Mouse (Mus musculus): ENCODE data around the gene B4galt3. TPM values are rescaled to one million over a fixed set of nuclear protein-coding genes. Genes with fewer than 3 reads are reported as not detected.
"Not testable (repeated sequence)": the region's sequence is repeated elsewhere in the genome, so short reads cannot be mapped to it uniquely, and the experiment has no call there.

B4galt3 gene
- polyA plus RNA-seq, 1 experiment from 2014 or later = 63.5 TPM

- Histone ChIP-seq H3K27ac (replicated peaks) (no peak overlapping the region), H3K4me3 (no peak overlapping the region), H3K27me3 (ENCODE audit: low read depth, poor library complexity, severe bottlenecking) (no peaks in the 10 kb centered on the region), H3K4me1 (peaks cover 29% of the 10 kb centered on the region), H3K36me3 (peaks cover 41% of the 10 kb centered on the region), H3K9me3 (replicated peaks) (no peaks in the 10 kb centered on the region)
- 87% methylated on average over 5 of the region's 5 CpGs for WGBS
- DNase-seq (ENCODE audit: low spot score) = no peak
Measured at GRCm38 (mm10) chr1:171232348-171232747, 37.8 kb upstream of the B4galt3 start.

DNA sequence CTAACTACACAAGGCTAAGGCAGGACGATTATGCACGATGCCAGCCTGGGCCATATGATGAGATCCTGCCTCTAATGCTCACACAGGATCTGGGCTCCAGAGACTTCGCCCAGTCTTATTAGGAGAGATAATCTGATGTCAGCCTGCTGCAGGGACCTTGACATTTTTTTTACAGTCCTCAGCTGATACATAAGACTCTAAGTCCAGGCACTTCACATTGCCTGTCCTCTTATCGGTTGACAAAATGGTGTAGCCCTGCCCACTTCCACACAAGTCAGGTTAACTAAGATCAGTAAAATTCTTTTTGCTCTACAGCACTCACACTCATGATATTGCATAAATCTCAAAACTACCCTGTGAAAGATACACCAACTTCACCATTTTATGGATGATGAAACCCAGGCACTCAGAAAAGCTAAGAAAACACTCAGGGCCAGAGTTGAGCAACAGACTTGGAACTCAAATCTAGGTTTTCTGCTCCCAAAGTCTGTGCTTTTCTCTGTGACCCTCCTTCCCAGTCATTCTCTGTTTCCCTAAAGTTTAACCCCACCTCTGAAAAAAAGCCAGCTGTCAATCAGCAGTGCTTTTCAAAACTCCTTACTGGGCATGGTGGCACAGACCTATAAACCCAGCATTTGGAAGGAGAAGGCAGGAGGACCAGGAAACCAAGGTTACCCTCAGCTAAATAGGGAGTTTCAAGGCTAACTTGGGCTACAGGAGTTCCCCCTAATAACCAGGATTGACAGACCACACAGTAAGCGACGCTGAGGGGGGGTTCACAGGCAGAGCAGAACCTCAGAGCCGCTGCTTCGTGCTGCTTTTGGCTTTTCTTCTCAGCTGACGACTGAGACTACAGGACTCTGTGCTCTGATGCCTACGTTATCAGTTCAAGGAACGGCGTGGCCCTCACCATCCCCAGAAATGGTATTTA lies 37.1 kb upstream of the B4galt3 start:
- Histone ChIP-seq H3K4me3 (no peak overlapping the region), H3K27me3 (ENCODE audit: low read depth, poor library complexity, severe bottlenecking) (no peaks in the 10 kb centered on the region), H3K27ac (replicated peaks) (no peak overlapping the region), H3K36me3 (peaks cover 48% of the 10 kb centered on the region), H3K9me3 (replicated peaks) (no peaks in the 10 kb centered on the region), H3K4me1 (peaks cover 33% of the 10 kb centered on the region)
- DNase-seq (ENCODE audit: low spot score) = no peak
- 83% methylated on average over 12 of the region's 12 CpGs for WGBS

DNA sequence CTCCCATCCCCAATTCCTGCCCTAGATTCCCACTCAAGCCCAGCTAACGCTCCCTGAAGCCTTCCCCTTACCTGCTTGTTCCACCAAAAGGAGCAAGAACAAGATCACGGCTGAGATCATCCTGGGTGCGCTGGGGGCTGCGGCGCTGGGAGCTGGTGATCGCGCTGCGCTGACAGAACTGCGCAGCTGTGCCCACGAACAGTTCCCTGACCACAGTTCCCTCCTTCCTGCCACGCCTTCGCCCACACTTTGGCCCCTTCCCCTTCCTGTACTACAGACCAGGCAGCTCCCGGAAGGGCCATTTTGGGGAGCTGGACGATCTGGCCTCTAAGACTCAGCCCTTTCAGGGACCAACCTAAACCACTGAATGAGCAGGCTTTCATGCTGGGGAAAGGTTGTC lies 36.0 kb upstream of the B4galt3 start, which contains the start of gene Fcer1g:
Gene Fcer1g (minus strand): TSS at position 240 of the 400 bp plus-strand sequence.
- WGBS = 94% methylated on average over 14 of the region's 14 CpGs
- H3K9me3 ChIP-seq (replicated peaks) = no peaks in the 10 kb centered on the region
- peaks cover 59% of the 10 kb centered on the region for H3K36me3 ChIP-seq

DNA sequence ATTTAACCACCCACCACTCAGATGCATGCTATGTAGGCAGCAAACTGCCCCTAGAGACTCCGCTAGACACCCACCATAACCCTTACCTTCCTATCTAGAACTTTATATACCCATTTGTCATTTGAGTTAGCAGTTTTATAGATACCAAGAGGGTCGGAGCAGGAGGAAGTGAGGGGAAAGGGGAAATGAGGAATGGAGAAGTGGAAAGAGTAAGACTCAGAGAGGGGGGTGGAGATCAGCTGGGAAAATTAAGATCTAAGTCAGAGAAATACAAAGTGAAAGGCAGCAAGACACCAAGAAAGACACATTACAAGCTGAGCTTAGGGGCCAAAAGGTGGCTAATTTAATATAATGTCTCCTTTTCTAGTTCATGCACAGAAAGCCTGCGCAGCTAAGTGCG lies 35.6 kb upstream of the B4galt3 start:
- H3K4me1 ChIP-seq = peaks cover 23% of the 10 kb centered on the region
- H3K27ac ChIP-seq (replicated peaks) = no peak overlapping the region
- 94% methylated on average over 4 of the region's 4 CpGs for WGBS
- no peaks in the 10 kb centered on the region for H3K27me3 ChIP-seq (ENCODE audit: low read depth, poor library complexity, severe bottlenecking)
- no peak for DNase-seq (ENCODE audit: low spot score)
- no peak overlapping the region for H3K4me3 ChIP-seq
- H3K36me3 ChIP-seq = peaks cover 63% of the 10 kb centered on the region
- no peaks in the 10 kb centered on the region for H3K9me3 ChIP-seq (replicated peaks)

More for the DNA sequence above, 36.0 kb upstream of the B4galt3 start, which contains the start of gene Fcer1g:
- Histone ChIP-seq H3K4me3 (no peak within 1 kb of the TSS), H3K27me3 (ENCODE audit: low read depth, poor library complexity, severe bottlenecking) (no peaks in the 10 kb centered on the region), H3K27ac (replicated peaks) (no peak within 1 kb of the TSS), H3K4me1 (peaks cover 27% of the 10 kb centered on the region)
- no peak for DNase-seq (ENCODE audit: low spot score)

- no peaks in the 10 kb centered on the region for H3K27me3 ChIP-seq (ENCODE audit: low read depth, poor library complexity, severe bottlenecking)
- peaks cover 76% of the 10 kb centered on the region for H3K36me3 ChIP-seq
- WGBS = 91% methylated on average over 4 of the region's 4 CpGs
- H3K4me3 ChIP-seq = no peak overlapping the region
- H3K27ac ChIP-seq (replicated peaks) = no peak overlapping the region
- DNase-seq (ENCODE audit: low spot score) = no peak
- peaks cover 10% of the 10 kb centered on the region for H3K4me1 ChIP-seq
- H3K9me3 ChIP-seq (replicated peaks) = no peaks in the 10 kb centered on the region
Measured at GRCm38 (mm10) chr1:171235791-171236190, 34.3 kb upstream of the B4galt3 start.

DNA sequence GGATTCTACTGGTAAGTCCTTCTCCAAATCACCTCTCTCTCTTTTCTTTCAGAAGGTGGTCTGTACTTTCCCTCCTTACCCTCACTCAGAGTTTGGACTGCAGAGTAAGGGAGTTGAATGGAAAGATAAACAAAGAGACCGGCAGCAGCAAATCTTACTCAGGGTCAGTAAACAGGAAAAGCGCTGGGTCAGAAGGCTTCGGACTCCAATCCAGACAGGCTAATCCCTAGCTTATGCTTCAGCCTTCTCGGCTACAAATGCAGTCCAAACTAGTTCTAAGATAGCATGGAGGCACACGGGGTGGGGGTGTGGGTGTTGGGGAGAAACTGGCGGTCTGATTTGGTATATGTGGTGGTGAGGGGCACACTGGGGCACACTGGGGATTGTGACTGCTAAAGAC lies 32.7 kb upstream of the B4galt3 start:
- H3K27ac ChIP-seq (replicated peaks) = no peak overlapping the region
- no peaks in the 10 kb centered on the region for H3K27me3 ChIP-seq (ENCODE audit: low read depth, poor library complexity, severe bottlenecking)
- 75% methylated on average over 6 of the region's 6 CpGs for WGBS
- peaks cover 5% of the 10 kb centered on the region; the same call in 1 of the 2 replicates for H3K4me1 ChIP-seq
- H3K9me3 ChIP-seq (replicated peaks) = no peaks in the 10 kb centered on the region
- DNase-seq (ENCODE audit: low spot score) = no peak
- peaks cover 92% of the 10 kb centered on the region for H3K36me3 ChIP-seq
- H3K4me3 ChIP-seq = no peak overlapping the region

DNA sequence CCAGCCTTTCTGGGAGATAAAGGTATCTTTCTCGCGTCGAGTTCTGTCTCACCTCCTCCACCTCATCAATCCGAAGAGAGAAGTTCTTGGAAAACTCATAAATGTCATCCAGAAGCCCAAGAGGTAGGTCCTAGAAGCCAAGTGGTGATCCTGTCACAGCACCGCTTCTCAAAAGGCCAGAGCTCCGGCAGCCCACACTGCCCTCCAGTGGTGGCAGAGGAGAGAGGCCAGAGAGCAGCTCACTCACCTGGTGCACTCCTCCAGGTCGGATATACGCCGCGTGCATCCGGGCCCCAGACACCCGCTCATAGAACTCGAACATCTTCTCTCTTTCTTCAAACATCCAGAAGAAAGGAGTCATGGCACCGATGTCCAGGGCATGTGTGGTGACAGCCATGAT lies 31.7 kb upstream of the B4galt3 start:
- H3K27ac ChIP-seq (replicated peaks) = no peak overlapping the region
- peaks cover 5% of the 10 kb centered on the region; the same call in 1 of the 2 replicates for H3K4me1 ChIP-seq
- no peak overlapping the region for H3K4me3 ChIP-seq
- H3K9me3 ChIP-seq (replicated peaks) = no peaks in the 10 kb centered on the region
- no peaks in the 10 kb centered on the region for H3K27me3 ChIP-seq (ENCODE audit: low read depth, poor library complexity, severe bottlenecking)
- 71% methylated on average over 14 of the region's 14 CpGs for WGBS
- peaks cover 100% of the 10 kb centered on the region for H3K36me3 ChIP-seq
- peak; percentile 57 for DNase-seq (ENCODE audit: low spot score)

- Histone ChIP-seq H3K27ac (replicated peaks) (no peak overlapping the region), H3K9me3 (replicated peaks) (no peaks in the 10 kb centered on the region), H3K4me1 (peaks cover 5% of the 10 kb centered on the region; the same call in 1 of the 2 replicates), H3K4me3 (no peak overlapping the region), H3K36me3 (peaks cover 97% of the 10 kb centered on the region), H3K27me3 (ENCODE audit: low read depth, poor library complexity, severe bottlenecking) (no peaks in the 10 kb centered on the region)
- WGBS = 84% methylated on average over 15 of the region's 15 CpGs
- DNase-seq (ENCODE audit: low spot score) = no peak
Measured at GRCm38 (mm10) chr1:171239992-171240744, 30.0 kb upstream of the B4galt3 start.

DNA sequence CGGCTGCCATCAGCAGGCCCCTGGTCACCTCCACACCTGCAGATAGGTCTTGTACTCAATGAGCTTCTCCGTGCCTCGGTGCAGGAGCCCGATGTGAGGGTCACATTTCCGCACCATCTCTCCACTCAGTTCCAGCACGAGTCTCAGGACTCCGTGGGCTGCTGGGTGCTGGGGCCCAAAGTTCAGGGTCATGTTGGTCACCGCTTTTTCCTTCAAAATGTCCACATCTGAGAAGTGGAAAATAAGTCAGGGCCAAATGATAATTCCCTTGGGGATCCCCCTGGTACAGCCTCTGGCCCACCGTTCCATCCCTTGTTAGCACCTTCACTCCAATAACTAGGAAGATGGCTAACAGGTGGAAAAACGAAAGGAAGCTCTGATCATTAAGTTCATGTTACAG lies 29.2 kb upstream of the B4galt3 start:
- no peaks in the 10 kb centered on the region for H3K27me3 ChIP-seq (ENCODE audit: low read depth, poor library complexity, severe bottlenecking)
- H3K27ac ChIP-seq (replicated peaks) = no peak overlapping the region
- peaks cover 11% of the 10 kb centered on the region for H3K4me1 ChIP-seq
- H3K36me3 ChIP-seq = peaks cover 96% of the 10 kb centered on the region
- H3K9me3 ChIP-seq (replicated peaks) = no peaks in the 10 kb centered on the region
- no peak for DNase-seq (ENCODE audit: low spot score)
- 97% methylated on average over 10 of the region's 10 CpGs for WGBS
- no peak overlapping the region for H3K4me3 ChIP-seq

DNA sequence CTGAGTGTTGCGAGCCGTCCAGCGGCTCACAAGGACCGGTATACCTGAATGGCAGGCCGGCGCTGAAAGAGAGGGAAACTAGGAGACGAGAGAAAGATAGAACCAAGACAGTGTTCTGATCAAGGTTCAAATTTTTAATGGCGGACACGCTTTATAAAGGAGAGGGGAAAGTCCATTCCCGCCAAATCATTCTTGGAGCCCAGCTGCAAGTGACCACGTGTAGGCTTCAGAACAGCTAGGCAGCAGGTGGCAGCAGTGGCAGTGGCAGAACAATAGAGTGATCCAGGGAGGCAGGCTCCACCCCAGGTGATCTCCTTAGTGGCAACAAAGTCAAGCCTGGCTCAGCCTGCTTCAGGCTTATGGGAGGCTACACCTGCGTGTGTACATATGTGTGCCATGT lies 28.2 kb upstream of the B4galt3 start:
- H3K36me3 ChIP-seq = peaks cover 86% of the 10 kb centered on the region
- WGBS = 83% methylated on average over 12 of the region's 12 CpGs
- H3K9me3 ChIP-seq (replicated peaks); H3K27me3 ChIP-seq (ENCODE audit: low read depth, poor library complexity, severe bottlenecking); DNase-seq (ENCODE audit: low spot score); H3K27ac ChIP-seq (replicated peaks); H3K4me3 ChIP-seq: not testable (repeated sequence)
- H3K4me1 ChIP-seq = peaks cover 17% of the 10 kb centered on the region

DNA sequence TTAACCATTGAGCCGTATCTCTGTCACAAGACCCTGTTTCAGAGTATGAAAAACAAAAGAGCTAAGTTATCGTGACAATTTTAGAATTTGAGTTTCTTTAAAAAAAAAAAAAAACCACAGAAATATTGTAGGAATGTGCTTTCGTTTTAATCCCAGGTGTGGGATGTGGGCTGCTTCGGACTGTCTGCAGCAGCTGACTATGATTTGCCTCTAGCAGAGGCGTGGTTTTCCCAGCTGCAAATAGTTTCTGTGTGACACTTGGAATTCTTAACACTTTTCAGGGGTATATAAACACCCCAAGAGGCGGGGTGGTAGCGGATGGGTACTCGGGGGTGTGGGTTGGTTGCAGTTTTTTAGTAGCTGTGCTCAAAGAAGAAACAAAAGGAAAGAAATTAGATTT lies 24.8 kb upstream of the B4galt3 start:
- Histone ChIP-seq H3K27me3 (ENCODE audit: low read depth, poor library complexity, severe bottlenecking) (no peaks in the 10 kb centered on the region), H3K9me3 (replicated peaks) (no peaks in the 10 kb centered on the region), H3K4me1 (peaks cover 45% of the 10 kb centered on the region), H3K27ac (replicated peaks) (no peak overlapping the region), H3K36me3 (peaks cover 52% of the 10 kb centered on the region), H3K4me3 (peak overlapping the region; percentile 88; the same call in 1 of the 2 replicates)
- DNase-seq (ENCODE audit: low spot score) = no peak
- WGBS = 92% methylated on average over 8 of the region's 8 CpGs

DNA sequence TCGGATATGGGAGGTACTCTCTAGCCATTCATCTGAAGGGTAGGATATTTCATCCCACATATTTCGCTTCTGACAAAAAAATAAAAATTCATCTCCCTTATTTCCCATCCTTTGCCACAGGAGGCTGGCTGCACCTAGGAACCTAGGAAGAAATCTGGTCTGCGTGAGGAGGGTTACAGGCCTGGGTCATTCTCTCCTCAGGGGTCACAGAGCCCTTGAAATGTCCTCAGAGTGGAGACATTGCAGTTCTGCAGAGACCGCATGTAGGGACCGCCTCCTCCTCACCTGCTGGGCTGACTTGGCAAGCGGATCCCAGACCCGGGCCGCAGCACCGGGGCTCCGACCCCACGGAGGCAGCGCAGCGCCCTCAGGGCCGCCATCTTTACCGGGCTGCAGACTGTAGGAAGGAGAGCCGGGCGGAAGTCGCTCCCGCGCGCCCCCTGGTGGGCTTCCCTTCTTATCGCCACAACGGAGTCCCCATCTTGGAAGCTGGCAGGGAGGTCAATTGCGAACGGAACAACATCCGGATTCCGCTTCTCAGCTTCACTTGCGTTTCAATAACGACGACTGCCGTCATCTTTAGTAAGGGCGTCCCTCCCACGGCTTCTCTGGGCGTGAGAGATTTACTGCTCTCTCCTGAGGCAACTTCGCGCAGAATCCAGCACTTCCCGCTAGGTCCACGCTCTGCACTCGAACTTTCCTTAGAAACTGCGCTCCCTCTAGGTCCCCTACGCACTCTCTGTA lies 23.2 kb upstream of the B4galt3 start:
- H3K36me3 ChIP-seq = peaks cover 37% of the 10 kb centered on the region
- WGBS = under 1% methylated on average over 41 of the region's 41 CpGs
- peak overlapping the region; percentile 88 for H3K4me3 ChIP-seq
- H3K9me3 ChIP-seq (replicated peaks) = no peaks in the 10 kb centered on the region
- peaks cover 60% of the 10 kb centered on the region for H3K4me1 ChIP-seq
- peaks cover 4% of the 10 kb centered on the region; the same call in 1 of the 2 replicates for H3K27me3 ChIP-seq (ENCODE audit: low read depth, poor library complexity, severe bottlenecking)
- peak; percentile 97 for DNase-seq (ENCODE audit: low spot score)
- peak overlapping the region; percentile 95 for H3K27ac ChIP-seq (replicated peaks)
